Mouse (Mus musculus) limb, embryonic 11.5 days (tissue): Measurements from ENCODE around the gene Hpcal4. TPM values are rescaled to one million over a fixed set of nuclear protein-coding genes. Genes with fewer than 3 reads are reported as not detected.

Experiments used
- ATAC-seq: fragments of 200-750 bp; cut with Nextera tagmentation; 2 replicates; pipeline ENCODE4 v1.8.0; 2017; ENCODE audit warnings: low read depth; ENCODE audit not compliant: insufficient number of reproducible peaks, low FRiP score, low TSS enrichment
- DNase-seq: peaks from one replicate; pipeline ENCODE4 v3.0.0-alpha.2; 2015; ENCODE audit warnings: low spot score
- H3K27ac ChIP-seq: fragments of 300-500 bp; sonication (generic); replicated peaks from 2 replicates; pipeline ENCODE4 v1.5.1; 2014; ENCODE audit warnings: low read depth, mild to moderate bottlenecking, low read length
- H3K27me3 ChIP-seq: fragments of 300-500 bp; sonication (generic); 2 replicates; pipeline ENCODE4 v1.6.1; 2014; ENCODE audit warnings: mild to moderate bottlenecking, low read length, mixed read lengths; ENCODE audit not compliant: control insufficient read depth, insufficient read depth
- H3K36me3 ChIP-seq: fragments of 300-500 bp; sonication (generic); 2 replicates; pipeline ENCODE4 v1.6.1; 2014; ENCODE audit warnings: mild to moderate bottlenecking, low read length, moderate library complexity, mixed read lengths; ENCODE audit not compliant: control insufficient read depth, insufficient read depth
- H3K4me1 ChIP-seq: fragments of 300-500 bp; sonication (generic); 2 replicates; pipeline ENCODE4 v1.6.1; 2014; ENCODE audit warnings: low read length, mixed read lengths; ENCODE audit not compliant: control insufficient read depth, insufficient read depth
- H3K4me2 ChIP-seq: fragments of 300-500 bp; sonication (generic); 2 replicates; pipeline ENCODE4 v1.6.1; 2014; ENCODE audit warnings: low read depth, mild to moderate bottlenecking, moderate library complexity; ENCODE audit not compliant: severe bottlenecking
- H3K4me3 ChIP-seq: fragments of 300-500 bp; sonication (generic); 2 replicates; pipeline ENCODE4 v1.5.1; 2014; ENCODE audit warnings: low read depth, low read length
- H3K9ac ChIP-seq: fragments of 300-500 bp; sonication (generic); 2 replicates; pipeline ENCODE4 v1.6.1; 2014; ENCODE audit warnings: mild to moderate bottlenecking, low read length
- H3K9me3 ChIP-seq: fragments of 300-500 bp; sonication (generic); 2 replicates; pipeline ENCODE4 v1.6.1; 2016; ENCODE audit warnings: low read length; ENCODE audit not compliant: control insufficient read depth
- WGBS: fragments of 180-500 bp; shearing (Covaris S2); extraction: QIAGEN DNeasy Blood & Tissue Kit; methylation state at CpG from one replicate; pipeline ENCODE4 v1.1.7; 2014; 5-methylcytosine and 5-hydroxymethylcytosine counted together
- polyA plus RNA-seq: library from polyadenylated mRNA; unstranded; fragments of >200 nt; fragmentation: Nextera tagmentation; extraction: Ambion mirVana; gene quantifications from 2 replicates; pipeline ENCODE4 v1.2.1, GENCODE M21; 2014

Hpcal4 gene
- polyA plus RNA-seq, 1 experiment from 2014 or later: 0.17 TPM

- no peak for ATAC-seq
- no peak overlapping the region for H3K9ac ChIP-seq
- no peak overlapping the region for H3K27ac ChIP-seq
- no peak for DNase-seq
- no peaks in the 10 kb centered on the region for H3K4me1 ChIP-seq
- no peaks in the 10 kb centered on the region for H3K27me3 ChIP-seq
- H3K4me3 ChIP-seq: no peak overlapping the region
- no peak overlapping the region for H3K4me2 ChIP-seq
- H3K36me3 ChIP-seq: no peaks in the 10 kb centered on the region
- 52% methylated on average over 5 of the region's 5 CpGs for WGBS
- H3K9me3 ChIP-seq: no peaks in the 10 kb centered on the region
Measured at GRCm38 (mm10) chr4:123211453-123211852, 28.4 kb downstream of the Hpcal4 start.

DNA sequence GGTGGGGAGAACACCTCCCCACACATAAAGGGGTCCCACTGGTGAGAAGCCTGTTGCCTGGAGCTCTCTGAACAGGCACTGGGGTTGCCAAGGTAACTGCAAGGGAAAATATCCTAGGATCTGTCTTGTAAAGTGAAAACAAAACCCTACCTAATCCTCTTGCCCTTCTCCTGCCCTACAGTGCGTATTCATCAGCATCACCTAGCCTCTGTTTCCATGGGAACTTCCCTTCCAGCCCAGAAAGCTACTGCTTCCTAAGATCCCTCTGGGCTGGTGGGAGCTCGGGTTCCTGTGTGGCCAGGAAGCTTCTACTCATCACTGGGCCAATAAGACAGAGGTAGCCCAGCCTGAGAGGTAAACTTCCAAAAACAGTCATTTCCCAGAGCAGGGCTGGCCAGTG is 29.3 kb downstream of the Hpcal4 start:
- no peak overlapping the region for H3K4me3 ChIP-seq
- H3K9me3 ChIP-seq: no peaks in the 10 kb centered on the region
- no peak overlapping the region for H3K9ac ChIP-seq
- H3K4me1 ChIP-seq: no peaks in the 10 kb centered on the region
- DNase-seq (no peak), ATAC-seq (no peak)
- WGBS: 55% methylated on average over 2 of the region's 2 CpGs
- no peak overlapping the region for H3K27ac ChIP-seq
- H3K36me3 ChIP-seq: no peaks in the 10 kb centered on the region
- H3K27me3 ChIP-seq: no peaks in the 10 kb centered on the region
- H3K4me2 ChIP-seq: no peak overlapping the region

GRCm38 (mm10) chr4:123213975-123214374 is 30.9 kb downstream of the Hpcal4 start:
- 90% methylated on average over 9 of the region's 9 CpGs for WGBS
- no peak overlapping the region for H3K27ac ChIP-seq
- H3K36me3 ChIP-seq: no peaks in the 10 kb centered on the region
- no peak overlapping the region for H3K4me3 ChIP-seq
- H3K9me3 ChIP-seq: no peaks in the 10 kb centered on the region
- no peak for DNase-seq
- no peaks in the 10 kb centered on the region for H3K27me3 ChIP-seq
- H3K4me2 ChIP-seq: no peak overlapping the region
- H3K4me1 ChIP-seq: no peaks in the 10 kb centered on the region
- no peak overlapping the region for H3K9ac ChIP-seq
- ATAC-seq: no peak

DNA sequence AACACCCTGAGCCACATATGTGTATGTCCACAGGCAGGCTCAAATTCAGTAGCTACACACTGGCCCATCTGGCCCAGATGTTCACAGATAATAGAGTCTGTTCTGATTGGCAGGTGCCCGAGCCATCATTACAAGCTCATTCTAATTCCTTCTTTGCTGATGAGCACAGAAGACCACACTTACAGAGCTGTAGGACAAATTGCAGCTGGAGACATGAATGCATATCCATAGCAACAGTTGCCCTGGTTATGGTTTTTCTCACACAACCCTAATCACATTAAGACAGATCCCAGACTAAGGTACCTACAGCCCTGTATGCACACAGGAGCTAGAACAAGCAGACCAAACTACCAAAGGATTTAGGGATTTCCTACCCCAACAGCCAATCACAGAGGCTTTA is 32.3 kb downstream of the Hpcal4 start:
- Histone ChIP-seq H3K36me3 (no peaks in the 10 kb centered on the region), H3K9ac (no peak overlapping the region), H3K27me3 (no peaks in the 10 kb centered on the region), H3K4me1 (no peaks in the 10 kb centered on the region), H3K4me3 (no peak overlapping the region), H3K27ac (no peak overlapping the region), H3K4me2 (no peak overlapping the region), H3K9me3 (no peaks in the 10 kb centered on the region)
- 82% methylated on average over 1 of the region's 1 CpGs for WGBS
- no peak for ATAC-seq
- no peak for DNase-seq

DNA sequence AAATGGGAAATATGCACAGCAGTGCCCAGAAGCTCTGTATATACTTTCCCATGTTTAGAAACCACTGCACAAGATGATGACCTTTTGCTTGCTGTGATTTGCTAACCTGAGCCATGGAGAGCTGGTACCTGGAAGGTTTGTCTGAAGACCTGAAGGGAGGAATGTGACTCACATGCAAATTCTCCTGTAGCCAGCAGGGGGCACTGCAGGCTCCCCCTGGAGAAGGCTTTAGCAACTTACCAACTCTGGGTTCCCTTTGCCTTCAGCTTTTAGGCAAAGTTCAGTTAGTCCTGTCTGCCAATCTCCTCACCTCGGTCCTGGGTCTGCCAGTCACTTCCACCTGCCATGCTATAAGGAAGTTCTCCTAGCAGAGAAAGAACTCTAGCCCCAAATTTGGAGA is 33.8 kb downstream of the Hpcal4 start:
- WGBS: 16% methylated on average over 1 of the region's 1 CpGs
- H3K27ac ChIP-seq: no peak overlapping the region

GRCm38 (mm10) chr4:123219720-123220357 is 36.8 kb downstream of the Hpcal4 start:
- WGBS: 73% methylated on average over 15 of the region's 15 CpGs
- no peaks in the 10 kb centered on the region for H3K27me3 ChIP-seq
- DNase-seq: peak; percentile 84
- no peaks in the 10 kb centered on the region for H3K4me1 ChIP-seq
- H3K4me3 ChIP-seq: no peak overlapping the region
- no peaks in the 10 kb centered on the region for H3K9me3 ChIP-seq
- peak; percentile 79 for ATAC-seq
- H3K36me3 ChIP-seq: no peaks in the 10 kb centered on the region
- H3K27ac ChIP-seq: no peak overlapping the region
- no peak overlapping the region for H3K4me2 ChIP-seq
- H3K9ac ChIP-seq: no peak overlapping the region

More for the DNA sequence above, 33.8 kb downstream of the Hpcal4 start:
- ATAC-seq: no peak
- Histone ChIP-seq H3K4me1 (no peaks in the 10 kb centered on the region), H3K4me3 (no peak overlapping the region), H3K9ac (no peak overlapping the region), H3K4me2 (no peak overlapping the region), H3K27me3 (no peaks in the 10 kb centered on the region), H3K9me3 (no peaks in the 10 kb centered on the region), H3K36me3 (no peaks in the 10 kb centered on the region)
- DNase-seq: peak; percentile 61

DNA sequence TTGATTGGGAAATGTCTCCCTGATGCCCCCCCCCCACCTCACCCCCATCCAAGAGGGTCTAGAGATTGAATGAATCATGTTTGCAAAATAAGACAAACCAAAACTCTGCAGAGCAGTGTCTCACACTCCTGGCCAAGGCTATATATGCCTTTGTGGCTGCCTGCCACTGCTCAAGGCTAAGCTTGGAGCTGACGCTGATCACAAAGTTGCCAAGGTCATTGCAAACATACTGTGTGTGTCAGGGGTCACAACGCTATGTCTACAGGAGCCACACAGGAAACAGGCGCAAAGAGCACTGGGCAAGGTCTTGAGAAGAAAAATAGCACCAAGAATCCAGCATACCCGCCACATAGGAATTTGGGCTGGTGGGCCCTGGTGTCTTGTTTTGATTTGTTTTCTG is 37.6 kb downstream of the Hpcal4 start:
- Histone ChIP-seq H3K27ac (no peak overlapping the region), H3K4me3 (no peak overlapping the region), H3K9me3 (no peaks in the 10 kb centered on the region), H3K36me3 (no peaks in the 10 kb centered on the region), H3K9ac (no peak overlapping the region), H3K27me3 (no peaks in the 10 kb centered on the region), H3K4me1 (no peaks in the 10 kb centered on the region), H3K4me2 (no peak overlapping the region)
- WGBS: 78% methylated on average over 4 of the region's 4 CpGs
- DNase-seq (no peak), ATAC-seq (no peak)

- DNase-seq (peak; percentile 50), ATAC-seq (no peak)
- 47% methylated on average over 3 of the region's 3 CpGs for WGBS
- no peaks in the 10 kb centered on the region for H3K9me3 ChIP-seq
- H3K27me3 ChIP-seq: 0 out of 2 replicates have a peak, but pooled peaks cover 1% of the 10 kb centered on the region
- no peak overlapping the region for H3K4me3 ChIP-seq
- H3K36me3 ChIP-seq: no peaks in the 10 kb centered on the region
- no peak overlapping the region for H3K9ac ChIP-seq
- no peak overlapping the region for H3K4me2 ChIP-seq
- no peak overlapping the region for H3K27ac ChIP-seq
- H3K4me1 ChIP-seq: peaks cover 2% of the 10 kb centered on the region
Measured at GRCm38 (mm10) chr4:123223309-123223708, 40.3 kb downstream of the Hpcal4 start.
